Mouse (Mus musculus): ENCODE data around the gene 4930524J08Rik. TPM values are rescaled to one million over a fixed set of nuclear protein-coding genes. Genes with fewer than 3 reads are reported as not detected.

Gene 4930524J08Rik
- polyA plus RNA-seq (2012; fragmentation: generic; extraction: Trizol), result 10 to 100 TPM in 1 of 2 experiments, 1 to 10 TPM in 1; 7.9 to 12.0 TPM

GRCm38 (mm10) chr5:99978699-99979442, at the start of gene 4930524J08Rik, which contains the start of gene Hnrnpd:
Gene 4930524J08Rik (plus strand): TSS chr5:99979061.
Gene Hnrnpd (minus strand): TSS chr5:99978938.

Other genes starting within 250 kb of the 4930524J08Rik start
- under 1 TPM; 0.04 to 0.06 TPM for gene Rasgef1b, start 250.0 kb upstream of the 4930524J08Rik start, polyA plus RNA-seq (2012; fragmentation: generic; extraction: Trizol)
- gene Vamp9, start 72.8 kb upstream of the 4930524J08Rik start, polyA plus RNA-seq (2012; fragmentation: generic; extraction: Trizol), result not detected
- gene Hnrnpd, start 123 bp upstream of the 4930524J08Rik start, polyA plus RNA-seq (2012; fragmentation: generic; extraction: Trizol), result 10 to 100 TPM; 38.7 to 90.0 TPM
- 10 to 100 TPM in 1 of 2 experiments, 1 to 10 TPM in 1; 7.6 to 40.2 TPM for gene Hnrnpdl, start 60.6 kb downstream of the 4930524J08Rik start, polyA plus RNA-seq (2012; fragmentation: generic; extraction: Trizol)
- 10 to 100 TPM; 10.7 to 11.7 TPM for gene Enoph1, start 60.9 kb downstream of the 4930524J08Rik start, polyA plus RNA-seq (2012; fragmentation: generic; extraction: Trizol)
- not detected for gene Tmem150c, start 180.7 kb downstream of the 4930524J08Rik start, polyA plus RNA-seq (2012; fragmentation: generic; extraction: Trizol)